Mouse (Mus musculus) bone marrow, adult 2 months (tissue): ENCODE results near the gene Macrod2.

Experiments used
- CTCF ChIP-seq: fragments of 200-500 bp; IDR thresholded peaks from 2 replicates; pipeline ENCODE4 v1.5.1; 2011; ENCODE audit warnings: low read length, control low read depth; ENCODE audit not compliant: control insufficient read depth, insufficient read depth
- POLR2A ChIP-seq: fragments of 200-500 bp; IDR thresholded peaks from 2 replicates; pipeline ENCODE4 v1.6.1; 2011; ENCODE audit warnings: low read depth, mild to moderate bottlenecking, control low read depth, low read length, borderline replicate concordance; ENCODE audit not compliant: control insufficient read depth

GRCm38 (mm10) chr2:141505451-141505850, 1110.3 kb downstream of the Macrod2 start:
- TF ChIP-seq CTCF (no peak), POLR2A (no peak)
